Mouse (Mus musculus) right cerebral cortex, postnatal 10 days (tissue): ENCODE measurements at regions not wholly inside any gene's neighbourhood (a gene's known extent, or its start where the extent isn't known, plus 50 kb on each side); places are given as distances from the start of the nearest gene placed in this dataset.

Source experiments
- DNase-seq, 2 experiments: peaks; one replicate each; pipeline ENCODE4 v3.0.0; 2021; ENCODE audit warnings: low spot score in 2 of 2

DNA sequence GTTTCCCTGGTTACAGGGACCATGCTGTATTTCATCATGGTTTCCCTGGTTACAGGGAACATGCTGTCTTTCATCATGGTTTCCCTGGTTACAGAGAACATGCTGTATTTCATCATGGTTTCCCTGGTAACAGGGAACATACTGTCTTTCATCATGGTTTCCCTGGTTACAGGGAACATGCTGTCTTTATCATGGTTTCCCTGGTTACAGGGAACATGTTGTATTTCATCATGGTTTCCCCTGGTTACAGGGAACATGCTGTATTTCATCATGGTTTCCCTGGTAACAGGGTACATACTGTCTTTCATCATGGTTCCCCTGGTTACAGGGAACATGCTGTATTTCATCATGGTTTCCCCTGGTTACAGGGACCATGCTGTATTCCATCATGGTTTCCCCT lies 1579.5 kb downstream of the 4930444P10Rik start:
- no peak for DNase-seq

DNA sequence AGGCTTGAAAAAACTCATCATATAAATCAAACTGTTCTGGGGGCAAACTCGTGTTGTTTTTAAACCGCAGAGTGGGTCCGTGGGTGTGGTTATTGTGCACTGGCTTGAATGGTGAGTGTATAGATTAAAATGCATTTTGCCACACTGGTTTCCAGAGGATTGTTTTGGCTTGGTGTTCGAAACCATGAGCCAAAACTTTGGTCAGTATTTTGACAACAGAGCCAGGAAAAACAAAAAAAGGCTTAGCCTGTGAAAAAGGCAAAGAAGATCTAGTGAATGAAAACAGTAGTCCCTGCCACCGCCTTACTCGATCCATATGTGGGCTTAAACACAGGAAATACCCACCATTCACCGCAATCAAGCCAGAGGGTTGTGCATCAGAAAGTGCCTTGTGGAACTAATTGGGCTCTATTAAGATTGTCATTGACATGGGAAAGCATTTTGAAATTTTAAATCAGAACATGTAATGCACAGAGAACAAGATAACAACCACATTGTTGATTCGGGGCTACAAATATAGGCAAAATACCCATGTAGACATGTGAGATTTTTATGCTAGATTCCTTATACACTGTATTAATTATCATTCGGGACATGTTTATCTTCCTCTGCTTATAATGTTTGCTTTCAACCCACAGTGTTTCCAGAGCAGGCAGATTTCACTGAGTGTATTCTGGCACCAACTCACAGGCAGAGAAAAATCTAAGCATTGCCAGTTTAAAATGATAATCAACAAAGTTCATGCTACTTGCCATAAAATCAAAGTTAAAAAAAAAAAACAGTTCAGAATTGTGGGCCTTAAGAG lies 1580.4 kb downstream of the 4930444P10Rik start:
- DNase-seq, result no peak

DNA sequence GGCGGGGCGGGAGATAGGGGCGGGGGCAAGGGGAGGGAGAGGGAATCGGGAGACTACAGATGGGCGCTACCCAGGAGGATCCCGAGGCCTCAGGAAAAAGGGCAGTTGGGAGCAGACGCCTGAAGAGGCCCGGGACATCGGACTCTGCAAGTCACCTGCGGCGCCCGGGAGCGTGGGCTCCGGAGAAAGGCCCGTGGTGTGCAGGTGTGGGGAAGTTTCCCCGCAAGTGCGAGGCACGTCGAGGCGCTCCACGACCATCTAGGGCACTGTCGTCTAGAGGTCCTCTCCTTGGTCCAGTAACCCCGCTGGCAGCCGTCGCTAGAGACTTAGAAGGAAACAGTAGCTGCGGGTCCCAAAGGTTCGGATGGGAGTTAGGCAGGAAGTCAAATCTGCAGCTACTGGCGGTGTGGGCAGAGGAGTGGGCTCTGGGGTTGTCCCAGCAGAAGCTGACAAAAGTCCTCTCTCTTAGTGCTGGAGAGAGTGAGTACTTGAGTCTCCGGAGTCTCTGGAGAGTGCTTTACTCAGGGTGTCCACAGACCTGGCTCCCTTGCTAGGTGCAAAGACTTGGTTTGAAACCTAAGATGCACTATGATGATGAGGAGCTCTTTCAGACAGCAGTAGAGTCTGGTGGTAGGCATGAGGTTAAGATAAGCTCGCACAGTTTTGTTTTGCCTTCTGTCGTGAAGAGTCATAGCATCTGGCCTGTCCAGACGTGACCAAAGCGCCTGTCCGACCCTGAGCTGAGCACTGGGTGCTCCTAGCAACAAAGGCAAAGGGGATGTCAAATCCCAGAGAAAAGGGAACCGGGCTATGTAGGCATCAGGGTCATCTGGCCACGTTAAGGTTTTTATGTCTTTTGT lies 1586.1 kb downstream of the 4930444P10Rik start:
- DNase-seq, result no peak

DNA sequence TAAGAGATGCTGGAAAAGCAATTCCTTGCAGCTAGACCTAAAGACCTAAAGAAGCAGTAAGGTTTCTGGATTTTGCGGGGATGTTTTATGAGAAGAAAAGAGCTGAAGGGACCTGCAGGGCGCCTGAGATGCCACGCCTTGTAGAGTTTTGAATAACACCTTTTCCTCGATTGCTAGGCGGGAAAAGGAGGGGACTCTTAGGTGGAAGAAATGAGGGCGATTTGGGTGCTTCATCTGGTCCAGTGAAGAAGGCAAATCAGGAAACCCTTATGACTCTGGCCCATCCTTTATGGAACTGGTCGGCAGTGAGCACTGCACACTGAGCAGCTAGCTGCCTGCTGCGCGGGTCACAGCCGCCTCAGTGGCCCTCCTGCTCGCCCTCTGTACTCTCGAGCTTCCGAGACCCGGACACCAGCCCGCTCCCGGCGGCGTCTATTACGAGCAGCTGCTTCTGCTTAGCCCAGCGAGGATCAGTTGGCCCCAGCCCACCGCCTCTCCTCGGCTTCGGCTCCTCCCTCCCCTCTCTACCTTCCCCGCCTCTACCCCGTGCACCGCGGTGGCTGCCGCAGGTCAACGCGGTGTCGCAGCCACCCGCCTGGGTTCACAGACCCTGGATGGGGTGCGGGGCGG lies 1586.8 kb downstream of the 4930444P10Rik start:
- DNase-seq, result peak in 1 of 2 experiments; percentile 30

DNA sequence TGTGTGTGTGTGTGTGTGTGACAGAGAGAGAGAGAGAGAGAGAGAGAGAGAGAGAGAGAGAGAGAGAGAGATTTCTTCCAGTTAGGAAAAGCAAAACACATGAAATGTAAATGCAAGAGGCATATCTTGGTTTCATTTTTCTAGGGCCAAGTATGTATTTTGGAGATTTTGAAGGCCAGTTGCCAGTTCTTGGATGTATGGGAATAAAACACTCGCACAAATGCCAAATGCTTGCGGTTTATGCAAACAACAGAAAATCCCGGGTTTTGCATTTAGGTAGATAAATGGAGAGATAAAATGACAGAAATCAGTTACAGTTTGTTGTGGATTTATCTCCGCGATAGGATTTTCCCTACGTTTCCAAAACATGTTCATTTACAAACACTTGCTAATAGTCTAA lies 1587.4 kb downstream of the 4930444P10Rik start:
- no peak for DNase-seq

DNA sequence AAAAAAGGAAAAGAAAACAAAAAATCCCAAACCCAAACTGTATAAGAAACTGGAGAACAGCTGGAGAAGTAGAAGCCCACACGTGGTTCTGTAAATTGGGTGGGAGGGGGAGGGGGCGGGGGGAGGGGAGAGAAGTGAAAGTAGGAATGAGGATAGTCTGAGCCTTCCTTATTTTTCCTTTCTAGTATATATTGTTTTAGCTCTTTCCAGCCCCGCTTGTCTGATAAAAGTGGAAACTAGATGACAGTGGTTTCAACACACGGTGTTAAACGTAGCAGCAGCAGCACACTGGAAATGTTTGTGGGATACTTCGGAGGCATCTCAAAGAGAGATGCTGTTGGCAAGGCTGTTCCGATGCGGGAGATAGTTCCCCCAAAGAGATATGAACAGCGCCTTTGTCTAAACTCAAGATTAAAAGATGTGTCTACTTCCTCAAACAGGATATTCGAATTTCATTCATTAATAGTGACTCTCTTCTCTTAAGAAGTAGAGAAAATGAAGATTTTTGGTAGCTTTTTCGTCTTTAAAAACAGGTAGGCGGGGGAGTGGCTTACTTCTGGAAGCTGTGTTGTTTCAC lies 1588.3 kb downstream of the 4930444P10Rik start:
- no peak for DNase-seq

DNA sequence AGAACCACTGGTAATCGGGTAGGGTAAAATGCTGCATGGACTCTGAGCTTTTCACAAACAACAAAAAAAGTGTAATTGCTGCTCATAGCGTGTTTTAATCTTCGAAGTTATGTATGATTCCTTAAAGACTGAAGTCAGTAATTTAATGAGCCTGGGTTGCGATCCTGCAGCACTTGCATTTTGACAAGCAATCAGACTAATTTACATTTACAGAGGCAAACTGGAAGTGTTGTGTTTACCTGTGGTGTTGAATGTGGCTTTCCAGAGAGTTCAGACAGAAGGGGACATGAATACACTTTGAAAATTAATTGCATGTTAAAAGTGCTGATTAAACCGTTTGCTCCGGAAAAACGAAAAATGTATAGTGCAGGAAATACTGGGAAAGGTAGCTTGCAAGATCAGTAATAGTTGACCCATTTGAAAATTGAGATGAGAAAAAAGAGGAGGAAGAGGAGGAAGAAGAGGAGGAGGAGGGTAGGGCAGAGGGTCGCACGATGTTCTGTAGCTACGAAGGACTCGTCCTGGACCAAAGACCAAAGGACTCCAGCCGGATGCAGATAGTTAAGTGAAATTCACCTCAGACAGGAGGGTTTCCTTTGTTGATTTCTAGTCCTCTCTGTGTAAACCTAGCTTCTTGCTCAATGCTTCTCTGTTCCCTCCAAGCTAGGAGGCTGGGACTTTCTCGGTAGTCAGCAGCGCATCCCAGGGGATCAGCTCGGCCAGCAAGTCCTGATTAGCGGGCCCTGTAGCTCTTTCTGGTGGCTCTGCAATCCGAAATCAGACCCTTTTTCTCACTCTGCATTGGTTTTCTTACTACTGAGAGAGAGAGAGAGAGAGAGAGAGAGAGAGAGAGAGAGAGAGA lies 1589.0 kb downstream of the 4930444P10Rik start:
- peak in 1 of 2 experiments; percentile 28 for DNase-seq

DNA sequence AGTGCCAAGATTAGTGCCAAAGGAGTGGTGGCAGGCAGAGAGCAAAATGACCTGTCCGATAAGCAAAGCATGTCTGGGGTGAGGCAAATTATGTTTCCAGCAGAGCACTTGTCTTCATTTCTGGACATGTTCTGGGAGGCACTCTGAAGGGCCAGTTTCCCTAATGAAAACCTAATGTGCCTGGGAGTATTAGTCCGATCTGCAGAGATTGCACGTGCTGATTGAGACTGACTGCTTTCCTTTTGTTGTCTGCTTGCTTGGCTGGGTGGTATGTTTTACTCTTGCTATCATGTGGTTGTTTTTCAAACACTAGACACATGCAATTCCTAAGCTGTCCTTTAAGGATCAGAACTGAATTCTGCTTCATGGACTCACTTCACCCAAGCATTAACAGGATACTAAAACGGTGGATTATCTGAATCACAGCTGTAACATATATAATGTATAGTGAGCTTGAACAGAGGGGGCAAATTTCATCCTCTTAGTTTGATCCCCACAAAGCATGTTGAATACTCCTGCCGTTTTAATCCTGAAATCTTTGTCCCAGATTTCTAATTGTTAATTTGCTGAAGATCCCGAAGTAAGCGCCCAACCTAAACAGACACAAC lies 1589.8 kb downstream of the 4930444P10Rik start:
- DNase-seq, result no peak

DNA sequence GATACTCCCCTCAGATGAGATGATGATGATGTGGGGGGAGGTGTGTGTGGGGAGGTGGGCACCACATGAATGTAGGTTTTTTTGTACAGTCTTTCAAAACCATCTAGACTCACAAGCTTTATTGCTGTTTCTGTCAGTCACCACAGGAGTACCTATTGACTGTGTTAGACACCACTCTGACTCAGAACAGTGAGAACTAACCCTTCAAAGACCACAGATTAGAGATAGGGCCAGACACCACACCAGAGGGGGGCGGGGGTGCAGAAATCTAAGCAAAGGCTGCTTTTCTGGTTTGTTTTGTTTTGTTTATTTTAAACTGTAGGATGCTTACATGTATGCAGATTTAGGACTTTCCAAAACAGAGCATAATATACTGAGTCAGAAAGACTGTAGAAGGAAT lies 1594.0 kb downstream of the 4930444P10Rik start:
- DNase-seq, result no peak

DNA sequence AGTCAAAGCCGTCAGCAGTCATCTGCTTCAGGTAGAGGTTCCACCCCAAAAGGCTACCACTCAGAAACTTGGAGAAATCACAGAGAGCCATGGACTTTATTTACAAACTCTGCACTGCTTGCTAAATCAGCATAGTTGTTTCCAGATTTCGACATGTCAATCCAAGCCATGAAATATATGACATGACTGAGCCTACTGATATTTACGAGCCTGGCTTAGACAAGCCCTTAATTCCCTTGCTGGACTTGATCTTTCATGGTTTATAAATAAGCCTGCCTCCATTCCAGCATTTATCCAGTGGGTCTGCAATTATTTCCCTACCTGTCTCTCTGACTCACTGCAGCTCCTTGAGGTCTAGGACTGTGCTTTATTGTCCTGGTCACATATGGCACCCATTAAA lies 1603.1 kb downstream of the 4930444P10Rik start:
- no peak for DNase-seq

DNA sequence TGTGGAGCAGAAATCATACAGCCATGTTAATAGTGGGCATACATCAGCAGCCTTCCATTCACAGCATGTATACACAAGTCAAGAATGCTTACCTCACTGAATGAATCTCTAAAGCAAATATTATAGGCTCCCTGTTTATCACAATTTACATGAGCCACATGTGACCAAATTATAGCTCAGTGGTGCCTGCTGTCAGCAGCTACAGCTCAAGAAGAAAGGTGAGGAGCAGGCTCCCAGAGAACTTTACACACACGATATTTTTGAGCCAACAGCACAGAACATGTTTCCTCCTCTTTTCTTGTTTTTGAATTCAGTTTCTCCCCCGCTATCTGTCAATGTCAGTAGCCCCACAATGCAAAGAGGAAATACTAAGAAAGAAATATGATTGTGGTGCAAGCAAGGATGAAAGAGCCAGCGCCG lies 1605.4 kb downstream of the 4930444P10Rik start:
- DNase-seq, result no peak

DNA sequence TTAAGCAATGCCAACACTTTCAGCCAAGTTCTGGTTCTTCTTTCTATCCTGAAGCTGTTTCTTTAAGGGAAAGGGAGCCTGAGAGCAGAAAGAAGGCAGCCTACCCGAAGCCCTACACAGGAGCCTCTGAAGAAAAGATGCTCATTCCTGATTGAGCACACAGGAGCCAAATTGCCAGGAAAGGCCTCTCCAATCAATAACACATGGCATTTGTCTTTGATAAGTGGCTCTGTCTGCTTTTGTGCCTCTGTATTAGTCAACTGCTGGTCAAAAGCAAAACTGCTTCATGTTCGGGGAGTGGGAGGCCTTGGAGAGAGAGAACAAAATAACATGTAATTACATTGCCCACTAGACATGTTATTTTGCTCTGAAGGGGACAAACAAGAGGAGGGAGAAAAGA lies 1607.4 kb downstream of the 4930444P10Rik start:
- no peak for DNase-seq

DNA sequence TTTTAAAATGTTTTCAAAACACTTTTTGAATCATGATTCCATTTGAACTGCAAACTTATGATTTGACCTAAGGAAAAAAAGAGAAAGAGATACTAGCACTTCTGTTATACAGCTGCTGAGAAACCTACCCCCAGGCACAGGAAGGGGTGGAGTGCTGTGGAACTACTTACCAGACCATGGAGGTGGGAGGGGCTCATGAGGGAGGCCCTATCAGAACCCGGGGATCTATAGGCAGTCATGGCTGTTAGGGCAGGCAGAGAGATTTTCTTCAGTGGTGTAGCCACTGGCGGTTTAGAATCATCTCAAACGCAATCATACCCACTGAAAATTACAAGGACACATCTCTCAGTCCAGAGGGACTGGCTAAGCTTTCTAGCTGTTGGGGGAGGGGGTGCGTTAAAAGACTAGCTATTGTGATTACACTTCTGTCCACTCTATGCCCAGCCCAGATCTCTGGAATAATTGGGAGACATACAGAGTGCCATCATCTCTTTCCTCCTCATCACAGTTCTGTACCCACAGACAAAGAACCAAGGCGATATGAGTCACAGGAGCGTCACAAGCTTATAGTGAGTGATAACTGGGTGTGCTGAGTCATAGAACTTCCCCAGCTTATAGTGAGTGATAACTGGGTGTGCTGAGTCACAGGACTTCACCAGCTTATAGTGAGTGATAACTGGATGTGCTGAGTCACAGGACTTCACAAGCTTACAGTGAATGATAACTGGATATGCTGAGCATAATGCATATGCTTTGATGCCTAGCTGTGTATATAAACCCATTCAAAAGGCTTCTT lies 1608.8 kb downstream of the 4930444P10Rik start:
- no peak for DNase-seq

DNA sequence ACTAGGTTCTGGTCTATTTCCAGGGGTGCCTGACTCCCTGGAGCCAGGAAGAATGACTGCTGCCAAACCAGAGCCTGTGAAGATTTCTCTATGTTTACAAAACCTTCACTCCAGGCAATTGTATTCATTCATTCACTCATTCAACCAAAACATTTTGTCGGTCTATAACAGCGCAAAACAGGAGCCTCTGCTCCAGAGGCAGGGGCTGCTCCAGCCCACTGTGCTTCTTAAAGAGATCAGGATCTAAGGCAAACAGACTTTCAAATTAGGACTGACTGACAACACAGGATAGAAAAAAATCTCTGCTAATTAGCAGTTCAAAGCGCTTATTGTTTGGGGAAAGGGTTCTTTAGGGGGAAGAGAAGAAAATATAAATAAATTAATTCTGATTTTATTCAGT lies 1620.8 kb downstream of the 4930444P10Rik start:
- no peak for DNase-seq

DNA sequence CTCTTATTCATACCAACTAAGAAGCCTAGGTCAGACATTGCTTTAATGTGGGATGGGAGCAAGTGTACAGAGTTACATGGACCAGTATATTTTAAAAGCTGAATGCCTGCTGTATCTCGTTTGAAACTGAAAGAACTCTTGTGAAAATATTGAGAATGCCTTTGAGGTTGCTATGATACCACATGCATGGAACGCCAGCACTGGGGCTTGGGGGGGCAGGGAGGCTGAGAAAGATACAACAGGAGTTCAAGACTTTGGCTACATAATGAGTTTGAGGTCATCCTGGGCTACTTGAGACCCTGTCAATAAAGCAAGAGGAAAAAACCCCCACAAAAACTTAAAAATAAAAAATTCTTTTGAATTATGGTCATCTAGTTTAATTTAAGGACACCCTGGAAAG lies 1621.6 kb downstream of the 4930444P10Rik start:
- no peak for DNase-seq

DNA sequence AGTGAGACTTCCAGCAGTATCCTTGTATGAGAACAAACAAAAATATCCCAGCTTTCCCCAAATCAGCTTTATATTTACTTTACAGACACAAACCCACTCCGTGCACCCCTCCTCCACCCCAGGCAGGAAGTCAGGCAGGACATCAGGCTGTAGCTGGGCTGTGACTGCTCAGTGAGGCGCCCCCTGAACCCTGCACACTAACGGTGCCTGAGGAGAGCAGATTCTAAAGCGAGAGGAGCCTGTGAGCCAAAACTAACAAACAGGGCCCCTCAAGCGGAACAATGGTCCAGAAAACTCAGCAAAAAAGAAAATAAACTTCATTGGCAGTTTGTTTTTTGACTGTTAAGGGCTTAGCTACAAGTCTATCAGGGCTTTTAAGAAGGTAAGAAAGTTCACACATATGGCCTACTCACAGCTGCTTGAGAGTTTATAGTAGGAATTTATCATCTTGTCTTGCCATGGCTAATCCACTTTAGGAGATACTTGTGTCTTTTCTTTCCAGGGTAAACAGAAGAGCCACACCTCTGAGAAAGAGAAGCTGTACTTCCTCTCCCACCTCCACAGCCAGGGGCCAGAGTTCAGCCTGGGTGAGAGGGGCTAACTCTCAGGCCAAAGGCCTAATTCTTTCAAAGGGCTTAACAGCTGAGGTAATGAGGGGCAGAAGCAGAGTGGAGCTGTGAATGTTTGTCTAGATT lies 1628.2 kb downstream of the 4930444P10Rik start:
- DNase-seq, result no peak

DNA sequence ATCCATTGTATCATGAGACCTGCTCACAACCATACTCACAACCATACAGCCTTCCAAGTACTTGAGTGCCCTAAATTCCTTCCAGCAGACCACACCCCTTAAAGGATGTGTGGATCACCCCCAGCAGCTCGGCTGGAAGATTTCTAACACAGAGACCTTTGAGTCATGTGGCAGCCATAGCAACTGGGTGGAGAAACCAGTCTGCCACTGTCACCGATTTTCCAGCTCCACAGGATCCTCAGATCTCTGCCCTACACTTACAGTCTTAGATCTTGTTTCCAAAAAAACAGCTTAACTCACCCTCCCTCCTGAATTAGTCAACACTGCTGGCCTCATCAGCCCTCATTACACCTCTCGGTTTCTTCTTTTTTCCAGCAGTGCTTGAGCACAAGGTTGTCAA lies 1630.6 kb downstream of the 4930444P10Rik start:
- DNase-seq, result no peak

DNA sequence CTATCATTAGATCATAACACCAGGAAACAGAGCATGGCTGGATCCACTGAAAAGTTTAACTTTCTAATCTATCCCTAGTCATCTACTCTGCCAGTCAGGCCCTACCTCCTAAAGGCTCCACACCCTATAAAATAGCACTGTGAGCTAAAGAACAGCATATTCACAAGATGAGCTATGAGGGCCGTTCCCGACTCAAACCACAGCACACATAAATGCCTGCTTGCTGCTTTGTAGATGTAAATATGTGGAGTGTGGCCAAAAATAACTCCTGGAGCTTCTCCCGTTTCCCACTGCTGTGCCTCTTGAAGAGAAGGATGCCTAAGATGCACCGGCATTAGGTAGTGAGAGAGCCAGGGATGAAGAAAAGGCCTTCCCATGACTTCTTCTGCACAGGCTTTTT lies 1632.3 kb downstream of the 4930444P10Rik start:
- no peak for DNase-seq

DNA sequence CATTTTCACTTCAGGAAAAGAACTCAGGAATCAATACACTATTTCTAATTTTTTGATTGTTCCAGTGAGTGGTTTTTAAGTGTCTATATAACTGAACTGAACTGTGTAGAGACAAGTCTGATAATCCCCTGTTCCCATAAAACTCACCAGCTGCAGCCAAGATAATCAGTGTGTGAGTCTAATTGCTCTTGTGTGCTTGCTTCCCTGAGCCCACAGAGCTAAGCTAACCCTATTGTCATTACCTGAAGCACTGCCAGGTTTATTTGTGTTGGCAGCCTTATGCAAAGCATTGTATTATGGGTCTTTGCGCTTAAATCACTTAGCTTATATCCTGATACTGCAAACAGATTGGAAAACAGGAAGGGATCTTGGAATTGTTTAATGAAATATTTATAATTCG lies 1663.8 kb downstream of the 4930444P10Rik start:
- no peak for DNase-seq
